Mouse (Mus musculus): ENCODE results near the gene St3gal4. TPM values are rescaled to one million over a fixed set of nuclear protein-coding genes. Genes with fewer than 3 reads are reported as not detected.
A peak's percentile ranks its signal among the peaks of the same experiment; 100 is the strongest.

The St3gal4 gene
- total and polyA plus RNA-seq, 3 experiments = 6.2 to 9.3 (median 8.8) TPM

- Histone ChIP-seq H3K36me3 (replicated peaks in 1 of 2; ENCODE audit: control insufficient read depth in 1 of 2, insufficient read depth in 1 of 2, low read length in 1 of 2) (peaks cover 32 to 75% of the 10 kb centered on the region in 2 experiments), H3K4me1 (ENCODE audit: control insufficient read depth in 1 of 2, insufficient read depth in 2 of 2) (peaks cover 3 to 35% of the 10 kb centered on the region in 2 experiments; a peak in 2 of 4 replicates), H3K9ac (ENCODE audit: insufficient read depth, low read depth) (no peak overlapping the region), H3K27me3 (replicated peaks) (no peaks in the 10 kb centered on the region), H3K27ac (ENCODE audit: insufficient read depth, low read depth) (no peak overlapping the region), H3K9me3 (replicated peaks; ENCODE audit: low read length) (no peaks in the 10 kb centered on the region), H3K79me2 (replicated peaks; ENCODE audit: control insufficient read depth, extremely low read depth, insufficient read depth, poor library complexity, severe bottlenecking) (no peaks in the 10 kb centered on the region), H3K4me3 (replicated peaks in 1 of 3; ENCODE audit: low read depth in 2 of 3, low read length in 2 of 3, poor library complexity in 1 of 3) (no peak overlapping the region), H3K4me2 (ENCODE audit: insufficient read depth, low read depth, poor library complexity, severe bottlenecking) (no peak overlapping the region)
- DNase-seq (ENCODE audit: extremely low read depth) = no peak
- in situ Hi-C loops (cut with MboI; ENCODE audit: low pct_ligation_motif_present, low pct_unique_long_range_greater_than_20kb, low sequenced_read_pairs) (no loop called here), dilution Hi-C loops (cut with MboI; ENCODE audit: extremely low pct_ligation_motif_present, extremely low pct_unique_long_range_greater_than_20kb, low sequenced_read_pairs) (no loop called here)
- TF ChIP-seq ZMIZ1 (IDR thresholded peaks at IDR 0.05; ENCODE audit: low read depth, low read length) (no peak), CTCF (conservative IDR thresholded peaks at IDR 0.05 in 1 of 2, IDR thresholded peaks at IDR 0.05 in 1 of 2; ENCODE audit: low read depth in 2 of 2, low read length in 2 of 2) (no peak), POLR2AphosphoS2 (IDR thresholded peaks at IDR 0.05; ENCODE audit: low read depth, low read length) (no peak)
Measured at GRCm38 (mm10) chr9:35122551-35123266, 3.6 kb upstream of the St3gal4 start.

- Histone ChIP-seq H3K9me3 (replicated peaks; ENCODE audit: low read length) (no peaks in the 10 kb centered on the region), H3K4me3 (replicated peaks in 1 of 3; ENCODE audit: low read depth in 2 of 3, low read length in 2 of 3, poor library complexity in 1 of 3) (no peak overlapping the region), H3K36me3 (replicated peaks in 1 of 2; ENCODE audit: control insufficient read depth in 1 of 2, insufficient read depth in 1 of 2, low read length in 1 of 2) (peaks cover 9 to 34% of the 10 kb centered on the region in 2 experiments), H3K9ac (ENCODE audit: insufficient read depth, low read depth) (no peak overlapping the region), H3K27me3 (replicated peaks) (no peaks in the 10 kb centered on the region), H3K27ac (ENCODE audit: insufficient read depth, low read depth) (no peak overlapping the region), H3K4me2 (ENCODE audit: insufficient read depth, low read depth, poor library complexity, severe bottlenecking) (no peak overlapping the region), H3K4me1 (ENCODE audit: control insufficient read depth in 1 of 2, insufficient read depth in 2 of 2) (peaks cover 0 to 30% of the 10 kb centered on the region in 2 experiments; a peak in 2 of 4 replicates), H3K79me2 (replicated peaks; ENCODE audit: control insufficient read depth, extremely low read depth, insufficient read depth, poor library complexity, severe bottlenecking) (no peaks in the 10 kb centered on the region)
- dilution Hi-C loops (cut with MboI; ENCODE audit: extremely low pct_ligation_motif_present, extremely low pct_unique_long_range_greater_than_20kb, low sequenced_read_pairs) (no loop called here), in situ Hi-C loops (cut with MboI; ENCODE audit: low pct_ligation_motif_present, low pct_unique_long_range_greater_than_20kb, low sequenced_read_pairs) (loop anchor here (5.0 kb wide), 1 partner anchor 76 kb away; no protein-coding TSS in a partner anchor)
- no peak for TF ChIP-seq RCOR1 (conservative IDR thresholded peaks at IDR 0.05; ENCODE audit: low read depth, low read length)
- TF ChIP-seq MAFK (IDR thresholded peaks at IDR 0.05; ENCODE audit: insufficient replicate concordance, low read length) = no peak
- TF ChIP-seq POLR2AphosphoS2 (IDR thresholded peaks at IDR 0.05; ENCODE audit: low read depth, low read length) = no peak
- no peak for TF ChIP-seq SMC3 (IDR thresholded peaks at IDR 0.05; ENCODE audit: low read depth, low read length)
- TF ChIP-seq USF1 (IDR thresholded peaks at IDR 0.05; ENCODE audit: low read depth, low read length) = no peak
- TF ChIP-seq JUND (conservative IDR thresholded peaks at IDR 0.05; ENCODE audit: low read depth, low read length) = no peak
- no peak for DNase-seq (ENCODE audit: extremely low read depth)
Measured at GRCm38 (mm10) chr9:35118563-35118962, 505 bp downstream of the St3gal4 start.

GRCm38 (mm10) chr9:35117384-35118295 is 1.4 kb downstream of the St3gal4 start:
- H3K27me3 ChIP-seq (replicated peaks) = no peaks in the 10 kb centered on the region
- H3K4me3 ChIP-seq (replicated peaks in 1 of 3; ENCODE audit: low read depth in 2 of 3, low read length in 2 of 3, poor library complexity in 1 of 3) = peak overlapping the region; percentile 55 to 98 (median 61)
- peak overlapping the region; percentile 84 for H3K9ac ChIP-seq (ENCODE audit: insufficient read depth, low read depth)
- dilution Hi-C loops (cut with MboI; ENCODE audit: extremely low pct_ligation_motif_present, extremely low pct_unique_long_range_greater_than_20kb, low sequenced_read_pairs) (no loop called here), in situ Hi-C loops (cut with MboI; ENCODE audit: low pct_ligation_motif_present, low pct_unique_long_range_greater_than_20kb, low sequenced_read_pairs) (loop anchor here (5.0 kb wide), 1 partner anchor 75 kb away; no protein-coding TSS in a partner anchor)
- no peak overlapping the region for H3K27ac ChIP-seq (ENCODE audit: insufficient read depth, low read depth)
- 0 out of 2 replicates have a peak, but pooled peaks have one; percentile 20 for TF ChIP-seq MXI1 (IDR thresholded peaks at IDR 0.05; ENCODE audit: low read depth, low read length)
- no peak for TF ChIP-seq KAT2A (IDR thresholded peaks at IDR 0.05; ENCODE audit: insufficient replicate concordance, low read length)
- peak; percentile 29; the same call in 1 of the 2 replicates for TF ChIP-seq BHLHE40 (IDR thresholded peaks at IDR 0.05; ENCODE audit: low read depth, low read length)
- H3K36me3 ChIP-seq (replicated peaks in 1 of 2; ENCODE audit: control insufficient read depth in 1 of 2, insufficient read depth in 1 of 2, low read length in 1 of 2) = peaks cover 6 to 28% of the 10 kb centered on the region in 2 experiments
- peak overlapping the region; percentile 75 for H3K4me2 ChIP-seq (ENCODE audit: insufficient read depth, low read depth, poor library complexity, severe bottlenecking)
- no peaks in the 10 kb centered on the region for H3K79me2 ChIP-seq (replicated peaks; ENCODE audit: control insufficient read depth, extremely low read depth, insufficient read depth, poor library complexity, severe bottlenecking)
- DNase-seq (ENCODE audit: extremely low read depth) = peak; percentile 17
- H3K9me3 ChIP-seq (replicated peaks; ENCODE audit: low read length) = no peaks in the 10 kb centered on the region
- peaks cover 0 to 21% of the 10 kb centered on the region in 2 experiments; a peak in 2 of 4 replicates for H3K4me1 ChIP-seq (ENCODE audit: control insufficient read depth in 1 of 2, insufficient read depth in 2 of 2)
